ENCODE assay signal across 8 mouse cellular contexts in the genomic region with DNA sequence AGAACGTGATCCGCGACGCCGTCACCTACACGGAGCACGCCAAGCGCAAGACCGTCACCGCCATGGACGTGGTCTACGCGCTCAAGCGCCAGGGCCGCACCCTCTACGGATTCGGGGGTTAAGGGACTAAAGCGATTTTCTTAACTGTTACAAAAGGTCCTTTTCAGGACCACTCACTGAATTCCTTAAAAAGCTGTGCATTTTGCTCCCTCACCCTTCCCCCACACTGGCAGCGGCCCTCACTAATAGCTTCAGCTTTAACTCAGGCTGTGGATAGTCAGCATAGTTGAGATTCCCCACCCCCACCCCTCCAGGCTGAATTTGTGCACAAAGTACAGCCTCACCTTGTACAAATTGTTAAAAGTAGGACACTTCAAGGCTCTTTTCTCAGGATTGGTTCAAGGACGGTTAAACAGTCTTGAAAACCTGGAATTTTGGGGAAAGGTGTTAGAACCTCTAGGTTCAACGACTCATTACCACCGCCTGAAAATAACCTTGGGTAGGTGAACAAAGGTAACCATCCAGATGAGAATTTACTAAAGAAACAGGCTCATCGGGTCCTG. TPM values are rescaled to one million over a fixed set of nuclear protein-coding genes. Genes with fewer than 3 reads are reported as not detected.
DNase-seq lines count a peak whose midpoint lies in the region; ATAC-seq and TF ChIP-seq lines count a peak whose summit lies in the region.

No protein-coding gene starts in this region.

- H3K9ac ChIP-seq in lung, embryonic 14.5 days = peak overlapping the region; percentile 71

- no peak for TF ChIP-seq CTCF in lung, embryonic 14.5 days (IDR thresholded peaks at IDR 0.05; ENCODE audit: low read depth)
- no peak for TF ChIP-seq CTCF in bone marrow macrophage, adult 2 months (IDR thresholded peaks at IDR 0.05; ENCODE audit: low read depth, low read length)

- 1% methylated on average over 15 of the region's 23 CpGs for WGBS in lung, embryonic 14.5 days
- WGBS in hindbrain, embryonic 10.5 days = 2% methylated on average over 18 of the region's 23 CpGs

- H3K4me2 ChIP-seq in lung, embryonic 14.5 days = peak overlapping the region; percentile 83

- no peaks in the 10 kb centered on the region for H3K36me3 ChIP-seq in lung, embryonic 14.5 days (ENCODE audit: insufficient read depth)
- H3K36me3 ChIP-seq in hindbrain, embryonic 10.5 days = no peaks in the 10 kb centered on the region

- peak; percentile 13; the same call in 1 of the 2 replicates for ATAC-seq in lung, embryonic 14.5 days (ENCODE audit: insufficient read depth)
- ATAC-seq in megakaryocyte progenitor cell, adult 5-6 weeks (replicated peaks; ENCODE audit: poor library complexity) = peak; percentile 25
- ATAC-seq in inflammation-experienced regulatory T-cells, adult 6 months = no peak

- TF ChIP-seq POLR2A in bone marrow macrophage, adult 2 months (IDR thresholded peaks at IDR 0.05; ENCODE audit: borderline replicate concordance, low read depth, low read length) = no peak

- peak; percentile 78 for DNase-seq in lung, embryonic 14.5 days
- DNase-seq in lung, postnatal 14 days = no peak
- peak; percentile 68 for DNase-seq in hindbrain, embryonic 10.5 days (ENCODE audit: low spot score)
- no peak for DNase-seq in right cerebral cortex, adult 18-20 months
- no peak for DNase-seq in left cerebral cortex, postnatal 25 days (ENCODE audit: low spot score in 2 of 2)

- H3K27me3 ChIP-seq in lung, embryonic 14.5 days (ENCODE audit: insufficient read depth, low read length) = no peaks in the 10 kb centered on the region
- no peaks in the 10 kb centered on the region for H3K27me3 ChIP-seq in hindbrain, embryonic 10.5 days (ENCODE audit: insufficient read depth, poor library complexity, severe bottlenecking)

- H3K4me1 ChIP-seq in lung, embryonic 14.5 days (ENCODE audit: insufficient read depth) = 0 out of 2 replicates have a peak, but pooled peaks cover 4% of the 10 kb centered on the region
- peaks cover 14% of the 10 kb centered on the region for H3K4me1 ChIP-seq in bone marrow macrophage, adult 2 months (ENCODE audit: control insufficient read depth, insufficient read depth, low read length)
- H3K4me1 ChIP-seq in hindbrain, embryonic 10.5 days (replicated peaks) = peaks cover 41% of the 10 kb centered on the region

- intact Hi-C loops in left cerebral cortex, postnatal 25 days (cut with DNase I) = loop anchor here (5.0 to 10.0 kb wide), 3 partner anchors 180 to 1972 kb away; a partner anchor contains a TSS

- peak overlapping the region; percentile 98 for H3K27ac ChIP-seq in lung, embryonic 14.5 days (ENCODE audit: low read depth)
- H3K27ac ChIP-seq in bone marrow macrophage, adult 2 months (ENCODE audit: insufficient read depth, low read depth, low read length) = peak overlapping the region; percentile 57
- peak overlapping the region; percentile 90 for H3K27ac ChIP-seq in hindbrain, embryonic 10.5 days

- no peaks in the 10 kb centered on the region for H3K9me3 ChIP-seq in lung, embryonic 14.5 days (ENCODE audit: low read depth, low read length)
- H3K9me3 ChIP-seq in hindbrain, embryonic 10.5 days = no peaks in the 10 kb centered on the region

- H3K4me3 ChIP-seq in lung, embryonic 14.5 days (ENCODE audit: low read depth, low read length) = peak overlapping the region; percentile 43
- H3K4me3 ChIP-seq in bone marrow macrophage, adult 2 months (ENCODE audit: insufficient read depth, low read length) = peak overlapping the region; percentile 48
- H3K4me3 ChIP-seq in hindbrain, embryonic 10.5 days = peak overlapping the region; percentile 51

RNA-seq across cellular contexts. Expression of a gene that starts 0.5 kb away (rescaled TPM):
- polyA plus RNA-seq in lung, embryonic 14.5 days (2014; fragmentation: Nextera tagmentation; extraction: Ambion mirVana) = 4.3 and 7.5 TPM in 2 replicates
- polyA plus RNA-seq in bone marrow macrophage, adult 2 months (2012; ENCODE audit: insufficient read depth, insufficient read length, missing spikeins) = 4.5 and 5.1 TPM in 2 replicates
- polyA plus RNA-seq in hindbrain, embryonic 10.5 days (2016; fragmentation: Nextera tagmentation; extraction: Ambion mirVana) = 4.9 and 5.4 TPM in 2 replicates
- 33.6 and 56.1 TPM in 2 replicates for total RNA-seq in megakaryocyte progenitor cell, adult 5-6 weeks (2015)
- total RNA-seq in megakaryocyte progenitor cell, adult 5-6 weeks (2017) = 548 and 759 TPM in 2 replicates
- polyA plus RNA-seq in inflammation-experienced regulatory T-cells, adult 6 months (2017; shearing (Covaris generic)) = 10 to 100 TPM in 1 of 3 experiments, 1 to 10 TPM in 1, not detected in 1; 4.1 to 20.2 TPM
- 10 to 100 TPM; 87.5 to 89.8 TPM for total RNA-seq in left cerebral cortex, postnatal 25 days (2021)

RNA-seq across cellular contexts. Expression of a gene that starts 3.7 kb away (rescaled TPM):
- 0.66 TPM in 1 of 2 replicates, not detected in the other for polyA plus RNA-seq in lung, embryonic 14.5 days (2014; fragmentation: Nextera tagmentation; extraction: Ambion mirVana)
- polyA plus RNA-seq in bone marrow macrophage, adult 2 months (2012; ENCODE audit: insufficient read depth, insufficient read length, missing spikeins) = not detected in 2 replicates
- not detected in 2 replicates for polyA plus RNA-seq in hindbrain, embryonic 10.5 days (2016; fragmentation: Nextera tagmentation; extraction: Ambion mirVana)
- total RNA-seq in megakaryocyte progenitor cell, adult 5-6 weeks (2015) = 39.5 and 40.4 TPM in 2 replicates
- total RNA-seq in megakaryocyte progenitor cell, adult 5-6 weeks (2017) = 492 and 698 TPM in 2 replicates
- 1 to 10 TPM in 1 of 3 experiments, not detected in 2; 3.1 TPM for polyA plus RNA-seq in inflammation-experienced regulatory T-cells, adult 6 months (2017; shearing (Covaris generic))
- 10 to 100 TPM; 47.0 to 58.8 TPM for total RNA-seq in left cerebral cortex, postnatal 25 days (2021)

RNA-seq across cellular contexts. Expression of a gene that starts 4.9 kb away (rescaled TPM):
- polyA plus RNA-seq in lung, embryonic 14.5 days (2014; fragmentation: Nextera tagmentation; extraction: Ambion mirVana) = 7.4 and 9.2 TPM in 2 replicates
- not detected in 2 replicates for polyA plus RNA-seq in bone marrow macrophage, adult 2 months (2012; ENCODE audit: insufficient read depth, insufficient read length, missing spikeins)
- polyA plus RNA-seq in hindbrain, embryonic 10.5 days (2016; fragmentation: Nextera tagmentation; extraction: Ambion mirVana) = 3.7 and 4.8 TPM in 2 replicates
- total RNA-seq in megakaryocyte progenitor cell, adult 5-6 weeks (2015) = 47.7 and 63.0 TPM in 2 replicates
- total RNA-seq in megakaryocyte progenitor cell, adult 5-6 weeks (2017) = 393 and 612 TPM in 2 replicates
- polyA plus RNA-seq in inflammation-experienced regulatory T-cells, adult 6 months (2017; shearing (Covaris generic)) = 1 to 10 TPM in 1 of 3 experiments, not detected in 2; 1.6 TPM
- 10 to 100 TPM; 35.9 to 40.0 TPM for total RNA-seq in left cerebral cortex, postnatal 25 days (2021)

RNA-seq across cellular contexts. Expression of a gene that starts 5.2 kb away (rescaled TPM):
- 18.4 and 18.7 TPM in 2 replicates for polyA plus RNA-seq in lung, embryonic 14.5 days (2014; fragmentation: Nextera tagmentation; extraction: Ambion mirVana)
- polyA plus RNA-seq in bone marrow macrophage, adult 2 months (2012; ENCODE audit: insufficient read depth, insufficient read length, missing spikeins) = 2.1 and 4.8 TPM in 2 replicates
- polyA plus RNA-seq in hindbrain, embryonic 10.5 days (2016; fragmentation: Nextera tagmentation; extraction: Ambion mirVana) = 5.5 and 8.8 TPM in 2 replicates
- 332 and 371 TPM in 2 replicates for total RNA-seq in megakaryocyte progenitor cell, adult 5-6 weeks (2015)
- total RNA-seq in megakaryocyte progenitor cell, adult 5-6 weeks (2017) = 579 and 647 TPM in 2 replicates
- 1 to 10 TPM in 1 of 3 experiments, not detected in 2; 1.1 TPM for polyA plus RNA-seq in inflammation-experienced regulatory T-cells, adult 6 months (2017; shearing (Covaris generic))
- total RNA-seq in left cerebral cortex, postnatal 25 days (2021) = 10 to 100 TPM in 1 of 2 experiments, 1 to 10 TPM in 1; 9.3 to 14.5 TPM

RNA-seq across cellular contexts. Expression of a gene that starts 6.2 kb away (rescaled TPM):
- polyA plus RNA-seq in lung, embryonic 14.5 days (2014; fragmentation: Nextera tagmentation; extraction: Ambion mirVana) = 5.2 and 5.5 TPM in 2 replicates
- not detected in 2 replicates for polyA plus RNA-seq in bone marrow macrophage, adult 2 months (2012; ENCODE audit: insufficient read depth, insufficient read length, missing spikeins)
- 2.3 and 3.4 TPM in 2 replicates for polyA plus RNA-seq in hindbrain, embryonic 10.5 days (2016; fragmentation: Nextera tagmentation; extraction: Ambion mirVana)
- total RNA-seq in megakaryocyte progenitor cell, adult 5-6 weeks (2015) = 151 and 174 TPM in 2 replicates
- total RNA-seq in megakaryocyte progenitor cell, adult 5-6 weeks (2017) = 2,111 and 2,271 TPM in 2 replicates
- polyA plus RNA-seq in inflammation-experienced regulatory T-cells, adult 6 months (2017; shearing (Covaris generic)) = 1 to 10 TPM; 2.5 to 6.1 (median 3.4) TPM
- 10 to 100 TPM; 18.2 to 29.1 TPM for total RNA-seq in left cerebral cortex, postnatal 25 days (2021)

Comparison
In these comparisons a context has a peak if more than half of its experiments do, and no peak if none do; other contexts are left out.
1. DNase-seq: peak in lung, embryonic 14.5 days (single experiment) and hindbrain, embryonic 10.5 days (single experiment); none in lung, postnatal 14 days (single experiment), right cerebral cortex, adult 18-20 months (single experiment) and left cerebral cortex, postnatal 25 days (0 of 2).
2. Peak in every context shown above with its lines, with median percentiles within 50 percentile points of each other: H3K27ac ChIP-seq and H3K4me3 ChIP-seq.